Mouse (Mus musculus) liver, embryonic 14.5 days (tissue): ENCODE measurements around the gene Car14. TPM values are rescaled to one million over a fixed set of nuclear protein-coding genes. Genes with fewer than 3 reads are reported as not detected.
"Not testable (repeated sequence)": the region's sequence is repeated elsewhere in the genome, so short reads cannot be mapped to it uniquely, and the experiment has no call there.

Experiments used
- ATAC-seq: fragments of 200-750 bp; cut with Nextera tagmentation; 2 replicates; pipeline ENCODE4 v1.8.0; 2017; ENCODE audit warnings: moderate number of reproducible peaks, mild to moderate bottlenecking, moderate library complexity; ENCODE audit not compliant: insufficient read depth
- DNase-seq, 3 experiments: peaks; one replicate each; pipeline ENCODE4 v3.0.0-alpha.2; 2012 to 2013; ENCODE audit warnings: low read depth in 3 of 3, low spot score in 3 of 3
- H3K27ac ChIP-seq: fragments of 300-500 bp; sonication (generic); 2 replicates; pipeline ENCODE4 v1.5.1; 2014; ENCODE audit warnings: moderate library complexity, mild to moderate bottlenecking, control low read depth, inconsistent platforms
- H3K27me3 ChIP-seq: fragments of 300-500 bp; sonication (generic); 2 replicates; pipeline ENCODE4 v1.6.1; 2014; ENCODE audit warnings: mild to moderate bottlenecking, low read length, moderate library complexity; ENCODE audit not compliant: control insufficient read depth, insufficient read depth
- H3K36me3 ChIP-seq: fragments of 300-500 bp; sonication (generic); replicated peaks from 2 replicates; pipeline ENCODE4 v1.6.1; 2014; ENCODE audit warnings: low read depth; ENCODE audit not compliant: control insufficient read depth, insufficient read depth
- H3K4me1 ChIP-seq, 2 experiments: fragments of 200-500 bp in 1 of 2; fragments of 300-500 bp in 1 of 2; sonication (generic) in 1 of 2; replicated peaks; 2 replicates each; pipeline ENCODE4 v1.6.1; 2012 to 2014; ENCODE audit warnings: antibody characterized with exemption in 1 of 2, inconsistent platforms in 1 of 2, low read length in 1 of 2; ENCODE audit not compliant: control insufficient read depth in 2 of 2, insufficient read depth in 2 of 2
- H3K4me2 ChIP-seq: fragments of 300-500 bp; sonication (generic); 2 replicates; pipeline ENCODE4 v1.6.1; 2014; ENCODE audit warnings: low read depth, mild to moderate bottlenecking, control low read depth, moderate library complexity
- H3K4me3 ChIP-seq, 2 experiments: fragments of 200-500 bp in 1 of 2; fragments of 300-500 bp in 1 of 2; sonication (generic) in 1 of 2; 2 replicates each; pipeline ENCODE4 v1.5.1; 2012 to 2014; ENCODE audit warnings: low read depth in 2 of 2, low read length in 2 of 2, mild to moderate bottlenecking in 2 of 2, control low read depth in 1 of 2, inconsistent platforms in 1 of 2, moderate library complexity in 1 of 2; ENCODE audit not compliant: insufficient read depth in 1 of 2
- H3K9ac ChIP-seq: fragments of 300-500 bp; sonication (generic); replicated peaks from 2 replicates; pipeline ENCODE4 v1.6.1; 2014; ENCODE audit warnings: mild to moderate bottlenecking, control low read depth, moderate library complexity
- H3K9me3 ChIP-seq: fragments of 300-500 bp; sonication (generic); 2 replicates; pipeline ENCODE4 v1.6.1; 2016; ENCODE audit warnings: low read length, mixed read lengths; ENCODE audit not compliant: control insufficient read depth
- CTCF ChIP-seq: IDR thresholded peaks from 2 replicates; pipeline ENCODE4 v1.5.1; 2016; ENCODE audit warnings: antibody characterized with exemption, low read depth, control low read depth
- EP300 ChIP-seq: IDR thresholded peaks from 2 replicates; pipeline ENCODE4 v1.6.1; 2016; ENCODE audit warnings: antibody characterized with exemption, low read depth
- WGBS: fragments of 180-500 bp; shearing (Covaris S2); extraction: QIAGEN DNeasy Blood & Tissue Kit; methylation state at CpG from one replicate; pipeline ENCODE4 v1.1.7; 2014; ENCODE audit not compliant: insufficient replicate concordance; 5-methylcytosine and 5-hydroxymethylcytosine counted together
- polyA plus RNA-seq, 2 experiments: library from polyadenylated mRNA; depleted of rRNA in 1 of 2; stranded (reverse) in 1 of 2; unstranded in 1 of 2; fragments of >200 nt; fragmentation: Nextera tagmentation in 1 of 2; extraction: Ambion mirVana in 1 of 2; gene quantifications; 2 replicates each; pipeline versions ENCODE4 v1.2.1 to v1.2.3; 2012 to 2014

The Car14 gene
- polyA plus RNA-seq (2012; rRNA removed) = 4.8 and 5.3 TPM in 2 replicates
- polyA plus RNA-seq (2014; fragmentation: Nextera tagmentation; extraction: Ambion mirVana) = 9.3 and 11.1 TPM in 2 replicates

- ATAC-seq = no peak
- peak within 1 kb of the TSS; percentile 60 for H3K4me2 ChIP-seq
- H3K4me1 ChIP-seq = peaks cover 0 to 14% of the 10 kb centered on the region in 2 experiments; a peak in 2 of 4 replicates
- H3K27ac ChIP-seq = peak within 1 kb of the TSS; percentile 34
- no peak for TF ChIP-seq EP300
- no peak for DNase-seq
- peaks cover 47% of the 10 kb centered on the region for H3K27me3 ChIP-seq
- peak within 1 kb of the TSS; percentile 33 to 39 for H3K4me3 ChIP-seq
- peak within 1 kb of the TSS; percentile 13; the same call in 1 of the 2 replicates for H3K9ac ChIP-seq
- H3K9me3 ChIP-seq = no peaks in the 10 kb centered on the region
- no peaks in the 10 kb centered on the region for H3K36me3 ChIP-seq
- WGBS = 1% methylated on average over 15 of the region's 15 CpGs
Measured at GRCm38 (mm10) chr3:95904568-95904967, at the start of gene Car14. Gene Car14 (minus strand): TSS chr3:95904691.

GRCm38 (mm10) chr3:95953522-95953921, 49.0 kb upstream of the Car14 start:
- 55% methylated on average over 3 of the region's 3 CpGs for WGBS
- no peak overlapping the region for H3K9ac ChIP-seq
- no peaks in the 10 kb centered on the region for H3K36me3 ChIP-seq
- no peak overlapping the region for H3K4me3 ChIP-seq
- no peak for TF ChIP-seq EP300
- no peak for TF ChIP-seq CTCF
- H3K4me1 ChIP-seq = peaks cover 8 to 23% of the 10 kb centered on the region in 2 experiments
- no peaks in the 10 kb centered on the region for H3K27me3 ChIP-seq
- no peak overlapping the region for H3K27ac ChIP-seq
- no peaks in the 10 kb centered on the region for H3K9me3 ChIP-seq
- H3K4me2 ChIP-seq = no peak overlapping the region
- ATAC-seq (no peak), DNase-seq (no peak)

GRCm38 (mm10) chr3:95953023-95953422, 48.5 kb upstream of the Car14 start:
- Histone ChIP-seq H3K9me3 (no peaks in the 10 kb centered on the region), H3K36me3 (no peaks in the 10 kb centered on the region), H3K27me3 (no peaks in the 10 kb centered on the region), H3K27ac (no peak overlapping the region), H3K4me1 (peaks cover 8 to 23% of the 10 kb centered on the region in 2 experiments), H3K4me2 (no peak overlapping the region), H3K4me3 (no peak overlapping the region), H3K9ac (no peak overlapping the region)
- DNase-seq (no peak), ATAC-seq (no peak)
- no peak for TF ChIP-seq EP300
- no peak for TF ChIP-seq CTCF

- H3K9me3 ChIP-seq, DNase-seq, ATAC-seq, H3K27me3 ChIP-seq, H3K36me3 ChIP-seq: not testable (repeated sequence)
- peak overlapping the region; percentile 68 to 87 for H3K4me3 ChIP-seq
- 55% methylated on average over 12 of the region's 12 CpGs for WGBS
- peak overlapping the region; percentile 87 for H3K4me2 ChIP-seq
- H3K27ac ChIP-seq = peak overlapping the region; percentile 86
- peak overlapping the region; percentile 87 for H3K9ac ChIP-seq
- H3K4me1 ChIP-seq = peaks cover 8 to 19% of the 10 kb centered on the region in 2 experiments; a peak in 3 of 4 replicates
Measured at GRCm38 (mm10) chr3:95951566-95951965, 47.1 kb upstream of the Car14 start.

GRCm38 (mm10) chr3:95950763-95951551, 46.5 kb upstream of the Car14 start:
- Histone ChIP-seq H3K27ac (peak overlapping the region; percentile 86), H3K4me2 (peak overlapping the region; percentile 87), H3K9me3 (no peaks in the 10 kb centered on the region), H3K9ac (peak overlapping the region; percentile 87), H3K4me1 (peaks cover 6 to 19% of the 10 kb centered on the region in 2 experiments; a peak in 2 of 4 replicates), H3K36me3 (peaks cover 7% of the 10 kb centered on the region), H3K27me3 (no peaks in the 10 kb centered on the region), H3K4me3 (peak overlapping the region; percentile 68 to 87)
- WGBS = under 1% methylated on average over 49 of the region's 49 CpGs
- TF ChIP-seq CTCF (no peak), EP300 (no peak)
- peak; percentile 92 for ATAC-seq
- DNase-seq = peak; percentile 74 to 83 (median 75)
